Mouse (Mus musculus) T-helper 1 cell (primary cell): Measurements from ENCODE around the gene Hunk.

ENCODE experiments used
- in situ Hi-C: fragments of 300-600 bp; cut with MboI, MseI; formaldehyde crosslinking; loops from one replicate; pipeline ENCODE4 v1.15.1; 2025; ENCODE audit warnings: high pct_unique_total_duplicates

Hunk gene

DNA sequence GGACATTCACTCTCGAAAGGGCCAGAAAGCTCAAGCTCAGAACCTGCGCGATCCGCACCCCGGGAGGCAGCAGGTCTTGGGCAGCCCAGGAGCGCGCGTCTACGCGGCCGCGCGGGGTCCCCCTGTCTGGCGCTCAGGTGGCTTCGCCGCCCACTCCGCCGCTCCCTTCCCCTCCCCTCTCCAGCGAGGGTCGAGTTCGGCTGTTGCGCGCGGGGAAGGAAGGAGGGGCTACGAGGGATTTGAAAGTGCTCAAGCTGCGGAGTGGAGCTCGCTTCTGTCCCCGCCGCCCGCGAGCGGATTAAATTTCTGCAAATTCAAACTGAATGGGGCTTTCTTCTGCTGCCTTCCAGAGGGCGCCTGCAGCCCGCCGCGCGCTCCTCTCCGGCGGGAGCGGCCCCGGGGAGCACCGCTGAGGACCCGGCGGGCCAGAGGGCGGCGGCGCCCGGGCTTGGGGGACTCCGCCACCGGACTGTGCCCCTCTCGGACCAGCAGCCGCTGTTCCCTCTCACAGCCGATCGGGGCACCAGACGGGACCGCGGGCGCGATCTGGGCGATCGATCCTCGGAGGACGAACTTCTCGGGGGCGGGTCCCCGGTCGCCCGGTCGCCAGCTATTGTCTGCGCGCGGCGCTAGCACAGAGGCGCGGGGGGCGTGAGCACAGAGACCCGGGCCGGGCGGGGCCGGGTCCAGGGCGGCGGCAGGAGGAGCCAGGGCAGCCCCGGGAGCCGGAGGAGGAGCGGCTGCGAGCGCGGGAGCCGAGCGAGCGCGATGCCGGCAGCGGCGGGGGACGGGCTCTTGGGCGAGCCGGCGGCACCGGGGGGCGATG, at the start of gene Hunk:
Gene Hunk, plus strand, starts transcription at position 326 of the 826 bp plus-strand sequence.
- in situ Hi-C loops, result no loop called here

DNA sequence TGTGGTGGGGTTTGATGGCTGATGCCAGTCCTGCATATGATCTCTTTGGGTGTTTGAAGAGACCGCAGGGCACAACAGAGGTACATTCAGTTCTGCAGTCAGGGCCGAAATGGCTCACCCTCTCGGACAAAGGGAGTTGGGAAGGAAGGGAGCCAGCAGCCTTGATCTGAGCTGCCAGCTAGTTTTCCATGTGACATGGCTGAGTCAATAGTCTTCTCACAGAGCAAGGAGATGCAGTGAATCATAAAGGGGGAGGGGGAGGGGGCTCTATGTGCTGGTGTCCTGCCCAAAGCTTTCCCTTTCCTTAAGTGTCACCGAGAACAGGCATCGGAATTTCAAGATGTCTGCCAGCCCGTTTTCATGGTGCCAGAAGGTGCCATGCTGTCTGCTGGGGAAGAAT, 46.8 kb upstream of the Hunk start:
- in situ Hi-C loops, result no loop called here

DNA sequence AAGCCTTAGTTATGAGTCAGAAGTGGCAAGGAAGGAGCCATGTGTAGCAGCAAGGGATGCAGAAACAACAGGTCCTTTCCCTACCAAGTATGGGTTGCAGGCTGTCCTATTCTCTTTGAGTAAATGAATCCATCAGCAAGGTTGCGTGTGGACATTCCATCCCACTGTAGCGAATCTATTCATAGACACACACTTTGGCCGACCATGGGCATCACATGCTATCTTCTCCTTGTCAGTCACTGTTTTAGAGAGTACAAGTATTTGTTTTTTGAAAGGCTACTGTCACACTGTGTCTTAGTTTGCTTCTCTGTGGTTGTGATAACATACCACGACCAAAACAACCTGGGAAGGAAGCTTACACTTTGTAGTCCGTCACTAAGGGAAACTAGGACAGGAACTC, 44.7 kb upstream of the Hunk start:
- in situ Hi-C loops, result no loop called here

DNA sequence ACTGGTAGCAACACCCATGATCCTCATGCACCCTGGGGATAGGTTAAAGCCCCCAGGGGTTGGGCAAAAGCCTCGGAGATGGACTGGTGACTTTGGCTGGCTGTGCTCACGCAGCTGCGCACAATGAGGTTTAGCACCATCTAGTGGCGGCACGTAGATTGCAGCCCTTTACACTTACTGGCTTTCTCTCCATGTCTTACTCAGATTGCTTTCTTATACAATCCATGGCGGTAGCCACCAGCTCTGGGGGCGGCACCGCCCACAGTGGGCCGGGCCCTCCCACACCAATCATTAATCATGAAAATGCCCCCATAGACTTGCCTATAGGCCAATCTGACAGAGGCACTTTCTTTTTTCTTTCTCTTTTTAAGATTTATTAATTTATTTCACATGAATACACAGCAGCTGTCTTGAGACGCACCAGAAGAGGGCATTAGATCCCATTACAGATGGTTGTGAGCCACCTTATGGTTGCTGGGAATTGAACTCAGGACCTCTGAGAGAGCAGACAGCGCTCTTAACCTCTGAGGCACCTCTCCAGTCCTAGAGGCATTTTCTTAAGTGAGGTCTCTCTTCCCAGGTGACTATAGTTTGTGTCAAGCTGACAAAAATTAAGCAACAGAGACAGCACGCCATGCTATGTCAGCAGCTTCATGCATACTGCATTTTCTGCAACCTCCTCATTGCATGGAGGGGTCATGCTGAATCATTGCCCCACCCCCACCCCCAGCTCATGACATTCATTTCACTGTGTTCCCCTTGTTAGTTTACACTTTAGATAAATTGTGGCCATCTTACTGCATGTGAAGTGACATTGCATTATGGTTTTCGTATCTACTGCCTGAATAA, 35.9 kb upstream of the Hunk start:
- in situ Hi-C loops, result no loop called here

DNA sequence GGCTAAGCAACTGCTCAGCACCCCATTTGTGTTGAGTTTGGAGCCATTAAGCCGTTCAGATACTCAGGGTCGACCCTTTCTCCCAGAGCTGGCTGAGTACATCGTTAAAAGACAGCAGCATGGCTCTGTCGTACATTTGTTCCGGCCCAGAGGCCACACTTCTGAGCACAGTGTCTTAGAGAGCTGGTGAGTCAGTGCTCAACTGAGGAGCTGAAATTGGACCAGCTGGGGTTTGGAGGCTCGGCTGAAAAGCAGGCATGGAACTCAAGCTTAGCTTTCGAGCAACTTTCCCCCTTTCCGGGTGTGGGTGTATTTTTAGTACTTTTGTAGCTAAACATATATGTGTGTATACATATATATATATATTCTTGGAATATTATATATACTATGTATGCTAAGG, 34.1 kb upstream of the Hunk start:
- in situ Hi-C loops, result no loop called here

DNA sequence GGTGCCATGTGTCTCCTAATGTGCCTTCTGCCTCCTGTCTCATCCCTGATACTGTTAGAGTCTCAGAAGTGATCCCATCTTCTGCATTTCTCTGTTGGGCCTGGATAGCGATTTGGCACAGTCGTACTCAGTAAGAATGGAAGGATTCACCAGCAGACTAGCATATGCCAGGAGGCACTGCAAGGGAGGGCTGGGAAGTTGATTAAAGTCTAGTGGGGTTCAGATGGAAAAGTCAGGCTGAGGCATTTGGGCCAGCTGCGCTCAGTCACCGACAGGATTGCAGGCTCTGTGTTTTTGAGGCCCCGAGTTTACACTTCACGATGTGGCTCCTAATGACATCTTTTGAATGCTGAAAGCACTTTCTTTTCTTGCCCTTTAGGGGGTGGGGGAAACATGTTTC, 33.1 kb upstream of the Hunk start:
- in situ Hi-C loops, result no loop called here

DNA sequence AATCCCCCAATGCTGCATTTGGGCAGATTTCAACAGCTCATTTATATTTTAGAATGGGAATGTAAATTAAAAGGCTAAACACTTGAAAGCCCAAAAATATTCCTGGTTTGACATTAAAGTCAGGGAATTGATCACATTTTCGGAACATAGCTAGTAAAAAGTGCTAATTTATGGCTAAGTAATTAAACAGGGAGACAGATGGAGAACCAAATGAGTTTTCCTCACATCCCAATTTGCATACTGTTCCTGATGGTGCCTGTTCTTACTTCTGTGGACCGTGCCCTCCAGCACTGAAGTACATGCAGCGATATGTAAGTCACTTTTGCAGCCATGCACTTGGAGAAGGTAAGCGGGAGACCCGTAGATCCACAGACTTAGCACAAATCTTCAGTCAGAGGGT, 32.7 kb upstream of the Hunk start:
- in situ Hi-C loops, result no loop called here

DNA sequence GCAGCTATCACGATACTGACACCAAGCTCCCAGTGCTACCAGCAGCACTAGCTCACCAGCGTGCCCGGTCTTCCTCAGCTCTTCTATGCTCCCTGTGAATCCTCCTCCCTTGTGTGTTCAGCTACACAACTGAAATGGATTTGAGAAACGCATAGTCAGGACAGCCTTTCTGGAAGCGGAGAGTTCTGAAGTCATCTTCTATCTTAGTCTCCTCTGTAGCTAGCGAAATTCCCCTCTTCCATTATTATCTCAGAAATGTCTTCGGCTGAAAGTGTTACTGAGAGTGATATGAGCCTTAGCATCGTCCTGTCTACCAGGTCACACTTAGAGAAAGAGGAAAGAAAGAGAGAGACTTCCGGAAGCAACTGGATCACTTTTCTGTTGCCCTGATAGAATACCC, 26.5 kb upstream of the Hunk start:
- in situ Hi-C loops, result no loop called here

DNA sequence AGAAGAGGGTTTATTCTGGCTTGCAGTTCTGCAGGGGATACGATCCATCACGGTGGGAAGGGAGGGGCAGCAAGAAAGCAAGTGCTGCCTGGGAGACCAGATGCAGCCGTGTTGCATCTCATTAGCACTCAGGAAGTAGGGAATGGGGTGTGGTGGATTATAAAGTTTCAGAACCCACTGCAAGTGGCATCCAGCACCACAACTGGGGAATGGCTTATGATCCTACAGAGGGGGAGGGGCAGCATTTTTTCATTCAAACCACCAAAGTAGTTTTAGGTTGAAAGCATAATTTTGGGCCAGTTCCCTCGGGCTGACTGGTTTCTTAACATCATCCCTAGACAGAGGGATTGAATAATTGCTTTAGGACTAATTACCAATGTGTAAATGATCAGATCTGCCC, 26.1 kb upstream of the Hunk start:
- in situ Hi-C loops, result no loop called here

DNA sequence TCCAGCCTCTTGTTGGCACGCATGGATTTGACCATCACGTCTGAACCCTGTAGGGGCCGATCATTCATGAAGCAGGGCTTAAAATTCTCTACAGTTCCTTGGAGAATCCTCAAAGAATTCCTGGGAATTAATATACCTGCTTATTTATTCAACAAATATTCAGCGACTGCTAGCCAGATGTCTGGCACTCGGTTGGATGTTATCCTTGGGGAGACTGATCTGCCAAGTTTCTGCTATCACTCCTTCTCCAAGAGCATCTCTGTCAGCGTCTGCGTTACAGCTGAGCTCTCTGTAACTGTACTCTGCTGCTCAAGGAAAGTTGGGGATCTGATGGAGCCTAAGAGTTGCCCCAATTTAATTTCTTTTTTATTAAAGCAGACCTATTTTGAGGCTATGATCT, 25.5 kb upstream of the Hunk start:
- in situ Hi-C loops, result no loop called here

DNA sequence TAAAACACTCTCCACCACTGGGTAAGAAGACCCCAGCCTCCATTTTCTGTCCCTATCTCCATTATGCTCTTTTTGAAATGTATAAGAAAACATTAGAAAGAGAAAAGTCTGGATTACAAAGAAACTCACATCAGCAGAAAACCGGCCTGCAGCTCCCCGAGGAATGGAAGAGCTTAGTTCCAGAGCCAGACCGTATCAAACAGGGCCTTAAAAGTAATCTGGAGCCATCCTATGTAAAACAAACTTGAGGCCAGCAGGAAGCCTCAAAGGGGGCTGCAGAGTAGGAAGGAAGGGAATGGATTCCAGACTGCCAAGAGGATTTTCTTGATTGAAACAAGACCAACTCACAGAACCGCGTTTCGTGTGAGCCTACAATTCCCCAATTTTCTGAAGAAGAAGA, 22.9 kb upstream of the Hunk start:
- in situ Hi-C loops, result no loop called here

DNA sequence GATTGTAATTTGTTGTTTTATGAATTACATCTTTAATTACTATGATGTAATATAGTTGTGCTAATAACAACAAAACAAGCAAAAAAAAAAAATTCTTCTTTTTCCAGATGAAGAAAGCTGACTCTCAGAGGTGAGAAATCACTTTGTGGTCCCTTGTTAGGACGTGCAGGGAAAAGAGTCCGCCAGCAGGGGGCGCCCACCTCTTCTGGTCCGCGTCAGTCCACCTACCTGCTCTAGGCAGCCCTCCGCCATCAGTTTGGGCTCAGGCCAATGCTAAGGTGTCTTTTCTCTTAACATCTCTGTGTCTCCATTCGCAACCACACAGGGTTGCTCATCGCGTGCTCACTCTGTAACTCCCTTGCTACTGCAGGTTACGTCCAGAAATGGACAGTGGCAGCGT, 5.9 kb upstream of the Hunk start:
- in situ Hi-C loops, result loop anchor here (5.0 kb wide), 1 partner anchor 327 kb away; no protein-coding TSS in a partner anchor

DNA sequence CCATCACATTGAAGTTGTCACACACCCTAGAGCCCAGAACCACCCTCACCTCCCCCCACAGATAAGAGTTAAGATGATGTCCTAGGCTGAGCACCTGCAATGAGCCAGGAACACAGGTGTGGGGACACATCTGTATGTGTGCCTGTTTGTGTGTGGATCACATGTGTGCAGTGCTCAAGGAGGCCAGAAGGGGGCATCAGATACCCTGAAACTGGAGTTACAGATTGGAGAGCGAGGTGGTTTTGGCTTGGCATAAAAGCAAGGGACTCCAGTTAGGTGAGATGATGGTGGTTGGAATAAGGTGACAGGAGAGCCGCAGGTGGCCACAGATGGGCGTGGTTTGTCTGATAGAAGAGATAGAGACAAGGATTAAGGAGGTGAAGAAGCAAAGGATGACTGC, 4.2 kb upstream of the Hunk start:
- in situ Hi-C loops, result loop anchor here (5.0 kb wide), 1 partner anchor 326 kb away; no protein-coding TSS in a partner anchor

DNA sequence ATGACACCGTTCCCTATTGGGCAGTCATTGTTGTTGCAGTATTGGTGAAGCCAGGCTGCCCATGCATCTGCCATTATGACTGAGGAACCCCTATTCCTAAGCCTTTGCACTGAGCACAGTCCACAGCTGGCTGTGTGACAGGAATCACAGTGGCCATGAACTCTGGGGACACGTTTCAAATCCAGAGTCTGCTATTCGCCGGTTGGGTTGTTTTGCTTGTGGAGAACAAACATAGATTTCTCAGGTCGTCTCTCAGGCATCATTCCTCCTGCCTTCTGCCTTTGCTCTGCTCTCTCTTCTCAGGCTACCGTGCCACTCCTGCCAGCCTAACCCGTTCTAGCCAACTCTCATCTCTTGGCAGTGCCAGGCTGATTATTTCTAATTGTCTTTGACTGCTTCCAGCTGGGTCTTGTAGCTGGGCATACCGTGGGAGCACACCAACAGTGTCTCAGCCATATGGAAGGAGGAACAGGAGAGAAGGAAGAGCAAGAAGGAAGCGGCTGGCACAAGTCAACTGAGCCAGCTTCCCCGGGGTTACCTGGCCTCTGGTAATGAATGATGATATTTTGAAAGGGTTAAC, 3.0 kb upstream of the Hunk start:
- in situ Hi-C loops, result loop anchor here (5.0 kb wide), 1 partner anchor 325 kb away; no protein-coding TSS in a partner anchor

DNA sequence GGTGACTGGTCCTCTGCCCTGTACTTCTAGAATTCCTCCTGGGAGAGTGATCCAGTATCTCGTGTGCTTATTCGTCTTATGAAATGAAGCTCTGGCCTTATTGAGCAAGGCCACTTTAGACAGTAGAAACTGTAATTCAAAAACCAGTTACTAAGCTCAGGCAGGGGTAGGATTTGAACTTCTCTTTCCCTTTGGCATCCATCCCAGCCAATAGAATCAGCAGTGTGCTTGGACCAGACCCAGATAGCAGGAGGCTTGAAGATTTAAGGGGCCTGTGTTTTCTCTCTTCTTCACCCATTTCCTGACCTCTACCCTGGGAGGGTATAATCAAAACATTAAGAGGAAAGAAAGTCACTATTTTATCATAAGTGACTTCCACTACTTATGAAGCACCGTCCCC, 1.8 kb upstream of the Hunk start:
- in situ Hi-C loops, result loop anchor here (5.0 kb wide), 1 partner anchor 323 kb away; no protein-coding TSS in a partner anchor

DNA sequence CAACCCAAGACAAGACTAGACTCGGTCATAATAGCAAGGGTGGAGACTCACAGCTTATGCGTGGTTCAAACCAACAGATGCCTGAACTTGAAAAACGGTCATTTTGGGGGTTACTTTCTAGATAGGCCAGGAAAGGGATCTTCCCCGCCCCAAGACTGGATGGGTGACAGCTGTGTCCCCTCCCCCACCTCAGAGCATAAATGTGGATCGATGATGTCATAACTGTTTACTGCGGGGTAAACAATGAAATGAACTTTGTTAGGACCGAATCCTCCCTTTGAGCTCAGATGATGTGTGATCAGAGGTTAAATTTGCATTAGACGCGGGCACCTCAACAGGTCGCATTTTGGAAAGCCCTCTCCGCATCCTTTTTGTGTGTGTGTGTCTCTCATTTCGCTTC, 967 bp upstream of the Hunk start:
- in situ Hi-C loops, result loop anchor here (5.0 kb wide), 1 partner anchor 322 kb away; no protein-coding TSS in a partner anchor

DNA sequence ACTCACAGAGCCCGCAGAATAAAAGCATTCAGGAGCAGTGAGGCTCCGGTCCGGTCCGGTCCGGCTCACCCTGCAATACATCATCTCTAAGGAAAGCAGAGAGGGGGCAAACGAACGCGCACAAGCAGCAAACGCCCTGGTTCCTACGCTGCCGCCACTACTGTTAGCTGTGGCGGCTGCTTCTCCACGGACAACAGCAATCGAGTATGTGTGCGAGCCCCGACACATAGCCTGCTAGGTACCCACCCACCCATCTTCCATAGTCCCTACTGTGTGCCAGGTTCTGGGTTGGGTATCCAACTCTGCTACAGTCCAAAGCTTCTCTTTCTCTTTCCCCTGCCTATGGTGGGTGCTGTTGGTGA, 506 bp upstream of the Hunk start:
- in situ Hi-C loops, result no loop called here

DNA sequence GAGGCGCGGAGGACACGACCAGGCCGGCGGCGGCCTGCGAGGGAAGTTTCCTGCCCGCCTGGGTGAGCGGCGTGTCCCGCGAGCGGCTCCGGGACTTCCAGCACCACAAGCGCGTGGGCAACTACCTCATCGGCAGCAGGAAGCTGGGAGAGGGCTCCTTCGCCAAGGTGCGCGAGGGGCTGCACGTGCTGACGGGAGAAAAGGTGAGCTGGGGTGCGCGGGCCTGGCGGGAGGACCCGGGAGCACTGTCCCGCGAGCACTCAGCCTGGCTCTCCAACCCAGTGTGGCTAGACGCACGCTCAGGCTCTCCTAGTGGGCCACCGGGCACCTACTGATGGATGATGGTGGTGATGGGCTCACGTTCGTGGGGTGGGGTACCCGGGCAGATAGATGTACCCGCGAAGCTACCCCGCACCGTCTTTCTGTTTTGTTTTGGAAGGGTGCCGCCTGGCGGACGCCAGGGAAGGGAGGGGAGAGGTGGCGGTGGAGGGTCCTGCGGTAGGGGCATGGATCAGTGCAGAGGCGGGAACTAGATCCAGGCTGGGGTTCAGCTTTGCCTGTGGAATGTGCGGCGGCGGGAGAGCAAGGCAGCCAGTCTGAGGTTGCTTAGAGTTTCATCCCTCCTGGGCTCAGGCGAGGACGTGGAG, 824 bp downstream of the Hunk start:
- in situ Hi-C loops, result no loop called here

DNA sequence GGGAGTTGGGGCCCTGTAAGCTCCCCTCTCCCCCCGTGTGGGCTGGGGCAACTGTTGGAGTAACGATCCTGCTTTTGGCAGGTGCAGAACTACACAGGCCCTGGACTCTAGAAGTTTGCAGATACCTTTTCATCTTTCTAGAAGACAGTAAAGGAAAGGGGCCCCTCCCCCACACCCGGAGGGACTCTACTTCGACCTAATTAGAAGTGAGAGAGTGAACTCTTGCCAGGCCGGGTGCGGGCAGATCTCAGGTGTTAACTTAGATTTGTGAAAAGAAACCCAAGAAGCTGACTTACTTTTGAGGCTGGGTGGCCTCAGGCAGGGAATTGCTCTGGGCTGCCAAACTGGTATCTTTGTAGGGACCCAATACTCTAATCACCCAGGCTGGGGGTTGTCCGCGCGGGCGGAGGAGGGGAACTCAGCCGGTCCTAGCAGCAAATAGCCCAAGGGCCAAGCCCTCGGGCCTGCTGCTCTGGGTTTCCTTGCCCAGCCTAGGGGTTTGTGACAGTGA, 1.4 kb downstream of the Hunk start:
- in situ Hi-C loops, result no loop called here

DNA sequence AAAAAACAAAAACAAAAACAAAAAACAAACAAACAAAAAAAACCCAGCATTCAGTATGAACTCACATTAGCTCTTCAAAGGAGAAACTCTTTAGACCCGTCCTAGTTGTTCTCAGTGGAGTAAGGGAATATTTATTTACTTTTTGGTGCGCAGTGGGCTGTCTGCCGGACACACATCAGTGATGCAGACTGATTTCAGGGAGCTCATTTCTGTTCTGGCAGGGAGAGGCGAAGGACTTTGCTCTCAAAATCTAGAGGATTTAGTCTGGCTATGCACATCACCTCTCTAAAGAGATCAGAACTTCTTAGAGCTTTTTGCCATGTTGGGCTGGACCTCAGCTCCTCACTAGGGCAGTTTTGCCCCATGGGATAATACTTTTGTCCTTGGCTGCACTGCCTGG, 2.1 kb downstream of the Hunk start:
- in situ Hi-C loops, result no loop called here

DNA sequence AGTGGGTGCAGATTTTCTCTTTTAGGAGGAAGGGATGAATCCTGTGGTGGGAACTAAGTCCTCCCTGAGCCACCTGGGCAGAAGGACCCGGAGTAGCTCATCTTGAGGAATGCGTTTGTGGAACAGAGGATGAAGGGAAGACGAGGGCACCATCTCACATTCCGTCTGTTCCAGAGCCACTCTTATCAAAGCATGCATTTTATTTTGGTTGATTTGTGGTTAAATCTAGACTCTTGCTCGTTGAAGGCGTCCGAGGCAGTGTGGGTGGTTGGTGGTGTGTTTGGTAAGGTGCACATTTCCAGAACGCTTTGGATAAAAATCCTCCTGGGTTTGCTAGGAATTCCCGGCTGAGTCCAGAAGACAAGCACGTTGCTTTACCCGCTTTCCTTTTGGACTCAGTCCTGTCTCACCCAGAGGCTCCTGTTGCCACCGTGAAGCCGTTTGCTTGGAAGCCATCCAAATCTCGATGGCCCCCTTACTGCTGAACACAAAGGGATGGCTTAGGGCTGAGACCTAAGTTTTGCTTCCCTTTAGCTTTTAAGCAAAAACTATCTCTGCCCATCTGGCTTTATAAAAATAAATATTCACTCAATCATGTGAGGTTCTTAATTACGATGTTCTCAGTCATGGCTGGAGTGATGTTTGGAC, 3.4 kb downstream of the Hunk start:
- in situ Hi-C loops, result no loop called here
